ENCODE assay signal across 11 mouse cellular contexts in genomic region chr11:50635051-50635590, GRCm38 (mm10). TPM values are rescaled to one million over a fixed set of nuclear protein-coding genes. Genes with fewer than 3 reads are reported as not detected.
DNase-seq lines count a peak whose midpoint lies in the region; ATAC-seq and TF ChIP-seq lines count a peak whose summit lies in the region.
"Had no signal": no experiment of that assay in that cellular context is flagged by ENCODE, and none has a peak within 500 bp of the region (broad histone marks: within the 10 kb centered on the region; RNA-seq: fewer than 3 reads in every experiment).

No protein-coding gene starts in this region.

- no peak for TF ChIP-seq POLR2A in heart, adult 2 months (IDR thresholded peaks at IDR 0.05; ENCODE audit: insufficient read depth, low read depth, low read length)

- H3K36me3 ChIP-seq in heart, adult 2 months (ENCODE audit: control insufficient read depth, insufficient read depth, low read length) = no peaks in the 10 kb centered on the region
- H3K36me3 ChIP-seq: midbrain, embryonic 15.5 days had no signal

- intact Hi-C loops in heart, adult 2 months (cut with DNase I) = no loop called here

- TF ChIP-seq EP300 in heart, adult 2 months (IDR thresholded peaks at IDR 0.05; ENCODE audit: insufficient read depth, low read depth, low read length) = peak; percentile 49; the same call in 1 of the 2 replicates

- no peaks in the 10 kb centered on the region for H3K79me2 ChIP-seq in heart, adult 2 months (replicated peaks; ENCODE audit: control insufficient read depth, insufficient read depth, low read length)

- ATAC-seq in CD4-positive, CD25-positive, alpha-beta regulatory T cell, adult 4 months = no peak
- ATAC-seq: midbrain, embryonic 15.5 days had no signal

- WGBS in heart, adult 2 months = 55% methylated on average over 2 of the region's 2 CpGs

- H3K4me1 ChIP-seq in heart, adult 2 months (ENCODE audit: control insufficient read depth, insufficient read depth, low read length) = peaks cover 12% of the 10 kb centered on the region
- H3K4me1 ChIP-seq: midbrain, embryonic 15.5 days had no signal

- peak in 1 of 2 experiments; percentile 40 for DNase-seq in heart, adult 2 months
- no peak for DNase-seq in heart, adult 8-10 months (ENCODE audit: low spot score)
- peak; percentile 15 for DNase-seq in urinary bladder, postnatal 14 days (ENCODE audit: low spot score)
- DNase-seq in urinary bladder, postnatal 36 days (ENCODE audit: low spot score in 2 of 2) = no peak
- DNase-seq in kidney, postnatal 10 days = peak; percentile 51
- DNase-seq in spleen, adult 18-20 months = no peak
- no peak for DNase-seq in cerebellum, adult 18-20 months
- DNase-seq: cerebellum, postnatal 36 days; left cerebral cortex, postnatal 4 days had no signal

- no peak overlapping the region for H3K9ac ChIP-seq in heart, adult 2 months (ENCODE audit: low read depth, low read length)
- H3K9ac ChIP-seq: midbrain, embryonic 15.5 days had no signal

- no peaks in the 10 kb centered on the region for H3K27me3 ChIP-seq in heart, adult 2 months (ENCODE audit: control insufficient read depth, insufficient read depth, low read length)
- H3K27me3 ChIP-seq: midbrain, embryonic 15.5 days had no signal

- H3K4me3 ChIP-seq in heart, adult 2 months = no peak overlapping the region
- H3K4me3 ChIP-seq: midbrain, embryonic 15.5 days had no signal

- H3K27ac ChIP-seq in heart, adult 2 months = no peak overlapping the region
- H3K27ac ChIP-seq: midbrain, embryonic 15.5 days had no signal

- TF ChIP-seq CTCF in heart, adult 2 months (IDR thresholded peaks at IDR 0.05) = no peak

RNA-seq across cellular contexts. Expression of gene Adamts2, which starts 33.2 kb away (rescaled TPM):
- 10 to 100 TPM in 1 of 2 experiments, 1 to 10 TPM in 1; 8.0 to 10.6 TPM for total RNA-seq in heart, adult 2 months (2021)
- 14.4 and 18.9 TPM in 2 replicates for polyA plus RNA-seq in heart, adult 2 months (2012; rRNA removed)
- 1 to 10 TPM; 6.1 to 7.1 (median 6.8) TPM for total RNA-seq in heart, adult 8-10 months (2022)
- not detected for polyA plus RNA-seq in CD4-positive, CD25-positive, alpha-beta regulatory T cell, adult 4 months (2017; shearing (Covaris generic))

Comparison
In these comparisons a context has a peak if more than half of its experiments do, and no peak if none do; other contexts are left out.
1. DNase-seq: peak in urinary bladder, postnatal 14 days (single experiment) and kidney, postnatal 10 days (single experiment); none in heart, adult 8-10 months (single experiment), urinary bladder, postnatal 36 days (0 of 2), spleen, adult 18-20 months (0 of 2) and cerebellum, adult 18-20 months (0 of 2).